Mouse (Mus musculus): ENCODE measurements around the gene Rnf169.
"Not testable (repeated sequence)": the region's sequence is repeated elsewhere in the genome, so short reads cannot be mapped to it uniquely, and the experiment has no call there.

The Rnf169 gene

GRCm38 (mm10) chr7:99946356-99946755, 33.9 kb downstream of the Rnf169 start:
- no peak for DNase-seq (ENCODE audit: low read depth, low spot score)

- DNase-seq (ENCODE audit: low read depth, low spot score), result peak; percentile 66
Observed at GRCm38 (mm10) chr7:99945939-99946338, 34.3 kb downstream of the Rnf169 start.

GRCm38 (mm10) chr7:99945012-99945411, 35.2 kb downstream of the Rnf169 start:
- not testable (repeated sequence) for DNase-seq (ENCODE audit: low read depth, low spot score)

- no peak for DNase-seq (ENCODE audit: low read depth, low spot score)
Observed at GRCm38 (mm10) chr7:99944520-99944919, 35.7 kb downstream of the Rnf169 start.

GRCm38 (mm10) chr7:99940669-99941068, 39.6 kb downstream of the Rnf169 start:
- DNase-seq (ENCODE audit: low read depth, low spot score), result no peak

GRCm38 (mm10) chr7:99935758-99936157, 44.5 kb downstream of the Rnf169 start:
- DNase-seq (ENCODE audit: low read depth, low spot score), result no peak

- peak; percentile 49 for DNase-seq (ENCODE audit: low read depth, low spot score)
Observed at GRCm38 (mm10) chr7:99926916-99927714, 53.1 kb downstream of the Rnf169 start.

- no peak for DNase-seq (ENCODE audit: low read depth, low spot score)
Observed at GRCm38 (mm10) chr7:99920416-99920815, 59.8 kb downstream of the Rnf169 start.

- DNase-seq (ENCODE audit: low read depth, low spot score), result no peak
Observed at GRCm38 (mm10) chr7:99919971-99920370, 60.3 kb downstream of the Rnf169 start.

GRCm38 (mm10) chr7:99919164-99919563, 61.1 kb downstream of the Rnf169 start:
- DNase-seq (ENCODE audit: low read depth, low spot score), result no peak

GRCm38 (mm10) chr7:99917320-99917844, 62.9 kb downstream of the Rnf169 start:
- no peak for DNase-seq (ENCODE audit: low read depth, low spot score)

- DNase-seq (ENCODE audit: low read depth, low spot score), result peak; percentile 76
Observed at GRCm38 (mm10) chr7:99916741-99917319, 63.4 kb downstream of the Rnf169 start.

- DNase-seq (ENCODE audit: low read depth, low spot score), result no peak
Observed at GRCm38 (mm10) chr7:99915511-99915910, 64.7 kb downstream of the Rnf169 start.

- DNase-seq (ENCODE audit: low read depth, low spot score), result no peak
Observed at GRCm38 (mm10) chr7:99914316-99914715, 65.9 kb downstream of the Rnf169 start.

GRCm38 (mm10) chr7:99911038-99911437, 69.2 kb downstream of the Rnf169 start:
- DNase-seq (ENCODE audit: low read depth, low spot score), result no peak

- DNase-seq (ENCODE audit: low read depth, low spot score), result no peak
Observed at GRCm38 (mm10) chr7:99907463-99907862, 72.8 kb downstream of the Rnf169 start.

- DNase-seq (ENCODE audit: low read depth, low spot score), result no peak
Observed at GRCm38 (mm10) chr7:99906346-99906745, 73.9 kb downstream of the Rnf169 start.

GRCm38 (mm10) chr7:99904421-99905005, 75.7 kb downstream of the Rnf169 start:
- no peak for DNase-seq (ENCODE audit: low read depth, low spot score)

GRCm38 (mm10) chr7:99902918-99903665, 77.2 kb downstream of the Rnf169 start:
- DNase-seq (ENCODE audit: low read depth, low spot score), result no peak

GRCm38 (mm10) chr7:99902208-99902607, 78.0 kb downstream of the Rnf169 start:
- no peak for DNase-seq (ENCODE audit: low read depth, low spot score)

GRCm38 (mm10) chr7:99896905-99897304, 83.3 kb downstream of the Rnf169 start:
- no peak for DNase-seq (ENCODE audit: low read depth, low spot score)

GRCm38 (mm10) chr7:99894478-99894877, 85.8 kb downstream of the Rnf169 start:
- DNase-seq (ENCODE audit: low read depth, low spot score), result no peak

Data from ES-CJ7 (cell line).